Mouse (Mus musculus) CH12.LX (cell line): ENCODE measurements around the gene Pde4dip. TPM values are rescaled to one million over a fixed set of nuclear protein-coding genes. Genes with fewer than 3 reads are reported as not detected.

Experiments
- DNase-seq: peaks from one replicate; pipeline ENCODE4 v3.0.0-alpha.2; 2013; ENCODE audit errors: extremely low read depth
- H3K27ac ChIP-seq: 2 replicates; pipeline ENCODE4 v1.5.1; 2012; ENCODE audit warnings: low read depth, mild to moderate bottlenecking, control low read depth, moderate library complexity; ENCODE audit not compliant: insufficient read depth
- H3K27me3 ChIP-seq: replicated peaks from 2 replicates; pipeline ENCODE3; 2012; ENCODE audit warnings: inconsistent platforms
- H3K36me3 ChIP-seq, 2 experiments: replicated peaks in 1 of 2; 2 replicates each; pipeline versions ENCODE3 to v1.6.1; 2012; ENCODE audit warnings: inconsistent platforms in 1 of 2, low read length in 1 of 2, mild to moderate bottlenecking in 1 of 2, mixed read lengths in 1 of 2, moderate library complexity in 1 of 2; ENCODE audit not compliant: control insufficient read depth in 1 of 2, insufficient read depth in 1 of 2
- H3K4me1 ChIP-seq, 2 experiments: 2 replicates each; pipeline ENCODE4 v1.6.1; 2012; ENCODE audit warnings: inconsistent platforms in 1 of 2, moderate library complexity in 1 of 2; ENCODE audit not compliant: insufficient read depth in 2 of 2, control insufficient read depth in 1 of 2
- H3K4me2 ChIP-seq: 2 replicates; pipeline ENCODE4 v1.6.1; 2012; ENCODE audit warnings: low read depth, mild to moderate bottlenecking, control low read depth; ENCODE audit not compliant: poor library complexity, insufficient read depth, severe bottlenecking
- H3K4me3 ChIP-seq, 3 experiments: fragments of 150-350 bp in 1 of 3; sonication (generic) in 1 of 3; replicated peaks in 1 of 3; 2 replicates each; pipeline versions ENCODE3 to v1.5.1; 2011 to 2012; ENCODE audit warnings: low read depth in 2 of 3, low read length in 2 of 3, mild to moderate bottlenecking in 2 of 3, moderate library complexity in 2 of 3, control low read depth in 1 of 3, improper control_type of control experiment in 1 of 3, inconsistent platforms in 1 of 3, mixed read lengths in 1 of 3; ENCODE audit not compliant: poor library complexity in 1 of 3
- H3K79me2 ChIP-seq: replicated peaks from 2 replicates; pipeline ENCODE4 v1.6.1; 2012; ENCODE audit warnings: mild to moderate bottlenecking, moderate library complexity; ENCODE audit not compliant: control insufficient read depth, poor library complexity, insufficient read depth, severe bottlenecking; ENCODE audit errors: extremely low read depth
- H3K9ac ChIP-seq: 2 replicates; pipeline ENCODE4 v1.6.1; 2012; ENCODE audit warnings: low read depth, mild to moderate bottlenecking, control low read depth, moderate library complexity; ENCODE audit not compliant: insufficient read depth
- H3K9me3 ChIP-seq: replicated peaks from 2 replicates; pipeline ENCODE3; 2012; ENCODE audit warnings: low read length, inconsistent platforms, mixed read lengths
- BHLHE40 ChIP-seq: IDR thresholded peaks from 2 replicates; pipeline ENCODE4 v1.6.1; 2011; ENCODE audit warnings: mild to moderate bottlenecking, low read depth, low read length, improper control_type of control experiment
- CHD1 ChIP-seq: IDR thresholded peaks from 2 replicates; pipeline ENCODE4 v1.6.1; 2012; ENCODE audit warnings: low read depth, low read length, improper control_type of control experiment, inconsistent platforms
- CHD2 ChIP-seq: IDR thresholded peaks from 2 replicates; pipeline ENCODE4 v1.6.1; 2011; ENCODE audit warnings: low read length, improper control_type of control experiment
- E2F4 ChIP-seq: IDR thresholded peaks from 2 replicates; pipeline ENCODE4 v1.6.1; 2011; ENCODE audit warnings: low read depth, low read length, improper control_type of control experiment; ENCODE audit not compliant: insufficient replicate concordance
- EP300 ChIP-seq: IDR thresholded peaks from 2 replicates; pipeline ENCODE4 v1.6.1; 2011; ENCODE audit warnings: low read length, improper control_type of control experiment
- HCFC1 ChIP-seq: IDR thresholded peaks from 2 replicates; pipeline ENCODE4 v1.6.1; 2012; ENCODE audit warnings: low read depth, mild to moderate bottlenecking, inconsistent platforms, low read length, improper control_type of control experiment
- IRF4 ChIP-seq: IDR thresholded peaks from 2 replicates; pipeline ENCODE4 v1.6.1; 2014; ENCODE audit warnings: low read depth, mild to moderate bottlenecking, inconsistent platforms, low read length, improper control_type of control experiment
- JUND ChIP-seq: conservative IDR thresholded peaks from 2 replicates; pipeline ENCODE4 v1.6.1; 2011; ENCODE audit warnings: low read depth, low read length, improper control_type of control experiment
- KAT2A ChIP-seq: IDR thresholded peaks from 2 replicates; pipeline ENCODE4 v1.6.1; 2012; ENCODE audit warnings: low read length, improper control_type of control experiment, inconsistent platforms; ENCODE audit not compliant: insufficient replicate concordance
- MAFK ChIP-seq: IDR thresholded peaks from 2 replicates; pipeline ENCODE4 v1.6.1; 2011; ENCODE audit warnings: low read length, improper control_type of control experiment; ENCODE audit not compliant: insufficient replicate concordance
- MEF2A ChIP-seq: IDR thresholded peaks from 2 replicates; pipeline ENCODE4 v1.6.1; 2014; ENCODE audit warnings: low read depth, mild to moderate bottlenecking, inconsistent platforms, low read length, improper control_type of control experiment, borderline replicate concordance
- NELFE ChIP-seq: IDR thresholded peaks from 2 replicates; pipeline ENCODE4 v1.6.1; 2011; ENCODE audit warnings: low read depth, low read length, improper control_type of control experiment
- NRF1 ChIP-seq: IDR thresholded peaks from 2 replicates; pipeline ENCODE4 v1.6.1; 2014; ENCODE audit warnings: low read depth, mild to moderate bottlenecking, inconsistent platforms, low read length, improper control_type of control experiment, moderate library complexity
- RAD21 ChIP-seq: IDR thresholded peaks from 2 replicates; pipeline ENCODE4 v1.6.1; 2011; ENCODE audit warnings: low read depth, mild to moderate bottlenecking, low read length, improper control_type of control experiment, moderate library complexity
- RCOR1 ChIP-seq: conservative IDR thresholded peaks from 2 replicates; pipeline ENCODE4 v1.6.1; 2012; ENCODE audit warnings: low read depth, mild to moderate bottlenecking, inconsistent platforms, low read length, improper control_type of control experiment
- SIN3A ChIP-seq: IDR thresholded peaks from 2 replicates; pipeline ENCODE4 v1.6.1; 2012; ENCODE audit warnings: low read length, improper control_type of control experiment, inconsistent platforms
- TBP ChIP-seq: conservative IDR thresholded peaks from 2 replicates; pipeline ENCODE4 v1.6.1; 2011; ENCODE audit warnings: low read depth, low read length, improper control_type of control experiment
- TCF12 ChIP-seq: IDR thresholded peaks from 2 replicates; pipeline ENCODE4 v1.6.1; 2014; ENCODE audit warnings: low read depth, mild to moderate bottlenecking, inconsistent platforms, low read length, improper control_type of control experiment
- UBTF ChIP-seq: IDR thresholded peaks from 2 replicates; pipeline ENCODE4 v1.6.1; 2012; ENCODE audit warnings: low read depth, mild to moderate bottlenecking, inconsistent platforms, low read length, improper control_type of control experiment, moderate library complexity
- ZKSCAN1 ChIP-seq: IDR thresholded peaks from 2 replicates; pipeline ENCODE4 v1.6.1; 2012; ENCODE audit warnings: low read depth, inconsistent platforms, low read length, improper control_type of control experiment, borderline replicate concordance
- ZMIZ1 ChIP-seq: IDR thresholded peaks from 2 replicates; pipeline ENCODE4 v1.6.1; 2012; ENCODE audit warnings: low read depth, mild to moderate bottlenecking, inconsistent platforms, low read length, improper control_type of control experiment
- ZNF384 ChIP-seq: IDR thresholded peaks from 2 replicates; pipeline ENCODE4 v1.6.1; 2012; ENCODE audit warnings: low read depth, low read length, improper control_type of control experiment, inconsistent platforms
- dilution Hi-C: fragments of 300-500 bp; cut with MboI; formaldehyde crosslinking; loops from 2 replicates; pipeline ENCODE4 v1.14.3; 2020; ENCODE audit warnings: low sequenced_read_pairs; ENCODE audit not compliant: extremely low pct_unique_long_range_greater_than_20kb, extremely low pct_ligation_motif_present
- in situ Hi-C: fragments of 300-500 bp; cut with MboI; formaldehyde crosslinking; loops from 3 replicates; pipeline ENCODE4 v1.14.3; 2019; ENCODE audit warnings: low sequenced_read_pairs, low pct_ligation_motif_present, low pct_unique_long_range_greater_than_20kb, mixed read lengths
- polyA plus RNA-seq: library from polyadenylated mRNA; unstranded; fragments of >175 nt; gene quantifications from 2 replicates; pipeline ENCODE4 v1.2.1, GENCODE M21; 2012; ENCODE audit warnings: low read depth; ENCODE audit not compliant: insufficient read length
- total RNA-seq, 2 experiments: library from RNA; depleted of rRNA; stranded (reverse); fragments of 300-350 nt in 1 of 2; fragments of >200 nt in 1 of 2; gene quantifications; 2 replicates each; pipeline ENCODE4 v1.2.3; 2012 to 2014

The Pde4dip gene
- total and polyA plus RNA-seq, 3 experiments, result 12.4 to 21.7 (median 15.2) TPM

- no peak overlapping the region for H3K9ac ChIP-seq
- H3K4me2 ChIP-seq, result no peak overlapping the region
- peaks cover 9% of the 10 kb centered on the region for H3K27me3 ChIP-seq
- no peaks in the 10 kb centered on the region for H3K9me3 ChIP-seq
- in situ Hi-C loops, result loop anchor here (25.0 kb wide), 1 partner anchor 476 kb away; the partner anchor contains the start of gene Adam30
- no peak overlapping the region for H3K4me3 ChIP-seq
- no peak overlapping the region for H3K27ac ChIP-seq
- no peak for DNase-seq
- H3K79me2 ChIP-seq, result no peaks in the 10 kb centered on the region
- no peaks in the 10 kb centered on the region for H3K36me3 ChIP-seq
- TF ChIP-seq CHD2 (no peak), NRF1 (no peak), RCOR1 (no peak), RAD21 (no peak), E2F4 (no peak), EP300 (no peak), ZKSCAN1 (no peak), SIN3A (no peak), ZMIZ1 (no peak), TBP (no peak), NELFE (no peak), CHD1 (no peak), IRF4 (no peak), KAT2A (no peak), MAFK (no peak), MEF2A (no peak), HCFC1 (no peak), UBTF (no peak), TCF12 (no peak), ZNF384 (no peak)
- TF ChIP-seq, all 38 proteins: peak for 0
- peaks cover 0 to 8% of the 10 kb centered on the region in 2 experiments; a peak in 2 of 4 replicates for H3K4me1 ChIP-seq
- dilution Hi-C loops, result no loop called here
These were observed 202.0 kb downstream of the Pde4dip start for GRCm38 (mm10) chr3:97686372-97687117.

GRCm38 (mm10) chr3:97683560-97684195, 204.8 kb downstream of the Pde4dip start:
- Histone ChIP-seq H3K27me3 (peaks cover 7% of the 10 kb centered on the region), H3K9ac (no peak overlapping the region), H3K79me2 (no peaks in the 10 kb centered on the region), H3K9me3 (no peaks in the 10 kb centered on the region), H3K4me3 (no peak overlapping the region), H3K36me3 (no peaks in the 10 kb centered on the region), H3K27ac (no peak overlapping the region), H3K4me1 (peaks cover 0 to 15% of the 10 kb centered on the region in 2 experiments; a peak in 2 of 4 replicates), H3K4me2 (no peak overlapping the region)
- DNase-seq, result no peak
- dilution Hi-C loops (no loop called here), in situ Hi-C loops (loop anchor here (5.0 to 25.0 kb wide), 2 partner anchors 84 to 479 kb away; partner anchors contain the start of gene Adam30)
- TF ChIP-seq JUND (no peak), BHLHE40 (no peak)
